Mouse (Mus musculus) kidney, postnatal 0 days (tissue): ENCODE data around the gene Gchfr. TPM values are rescaled to one million over a fixed set of nuclear protein-coding genes. Genes with fewer than 3 reads are reported as not detected.

ENCODE experiments used
- ATAC-seq: fragments of 200-750 bp; cut with Nextera tagmentation; replicated peaks from 2 replicates; pipeline ENCODE4 v1.8.0; 2017; ENCODE audit warnings: low read depth, moderate number of reproducible peaks, moderate TSS enrichment, moderate library complexity; ENCODE audit not compliant: low FRiP score
- DNase-seq: peaks from one replicate; pipeline ENCODE4 v3.0.0-alpha.2; 2016; ENCODE audit warnings: low spot score
- H3K27ac ChIP-seq: fragments of 300-500 bp; sonication (generic); 2 replicates; pipeline ENCODE4 v1.5.1; 2014; ENCODE audit warnings: mild to moderate bottlenecking
- H3K27me3 ChIP-seq: fragments of 300-500 bp; sonication (generic); 2 replicates; pipeline ENCODE4 v1.6.1; 2014; ENCODE audit warnings: low read length, mixed read lengths; ENCODE audit not compliant: insufficient read depth
- H3K36me3 ChIP-seq: fragments of 300-500 bp; sonication (generic); 2 replicates; pipeline ENCODE4 v1.6.1; 2014; ENCODE audit warnings: low read length, mixed read lengths; ENCODE audit not compliant: insufficient read depth
- H3K4me1 ChIP-seq: fragments of 300-500 bp; sonication (generic); replicated peaks from 2 replicates; pipeline ENCODE4 v1.6.1; 2014; ENCODE audit warnings: antibody characterized with exemption, low read length, mixed read lengths; ENCODE audit not compliant: insufficient read depth
- H3K4me2 ChIP-seq: fragments of 300-500 bp; sonication (generic); 2 replicates; pipeline ENCODE4 v1.6.1; 2014; ENCODE audit warnings: mild to moderate bottlenecking, low read length, moderate library complexity, mixed read lengths
- H3K4me3 ChIP-seq: fragments of 300-500 bp; sonication (generic); replicated peaks from 2 replicates; pipeline ENCODE4 v1.5.1; 2014; ENCODE audit warnings: low read depth, low read length
- H3K9ac ChIP-seq: fragments of 300-500 bp; sonication (generic); 2 replicates; pipeline ENCODE4 v1.6.1; 2014; ENCODE audit warnings: low read depth, low read length
- H3K9me3 ChIP-seq: fragments of 300-500 bp; sonication (generic); replicated peaks from 2 replicates; pipeline ENCODE4 v1.6.1; 2016; ENCODE audit warnings: low read length, inconsistent platforms, mixed read lengths
- CTCF ChIP-seq: IDR thresholded peaks from 2 replicates; pipeline ENCODE4 v1.5.1; 2016; ENCODE audit warnings: antibody characterized with exemption, low read depth, mild to moderate bottlenecking, moderate library complexity
- WGBS: fragments of 180-500 bp; shearing (Covaris S2); extraction: QIAGEN DNeasy Blood & Tissue Kit; methylation state at CpG from one replicate; pipeline ENCODE4 v1.1.7; 2014; 5-methylcytosine and 5-hydroxymethylcytosine counted together
- polyA plus RNA-seq: library from polyadenylated mRNA; unstranded; fragments of >200 nt; fragmentation: Nextera tagmentation; extraction: Ambion mirVana; gene quantifications from 2 replicates; pipeline ENCODE4 v1.2.1, GENCODE M21; 2015

The Gchfr gene
- polyA plus RNA-seq, result 33.9 and 35.0 TPM in 2 replicates

DNA sequence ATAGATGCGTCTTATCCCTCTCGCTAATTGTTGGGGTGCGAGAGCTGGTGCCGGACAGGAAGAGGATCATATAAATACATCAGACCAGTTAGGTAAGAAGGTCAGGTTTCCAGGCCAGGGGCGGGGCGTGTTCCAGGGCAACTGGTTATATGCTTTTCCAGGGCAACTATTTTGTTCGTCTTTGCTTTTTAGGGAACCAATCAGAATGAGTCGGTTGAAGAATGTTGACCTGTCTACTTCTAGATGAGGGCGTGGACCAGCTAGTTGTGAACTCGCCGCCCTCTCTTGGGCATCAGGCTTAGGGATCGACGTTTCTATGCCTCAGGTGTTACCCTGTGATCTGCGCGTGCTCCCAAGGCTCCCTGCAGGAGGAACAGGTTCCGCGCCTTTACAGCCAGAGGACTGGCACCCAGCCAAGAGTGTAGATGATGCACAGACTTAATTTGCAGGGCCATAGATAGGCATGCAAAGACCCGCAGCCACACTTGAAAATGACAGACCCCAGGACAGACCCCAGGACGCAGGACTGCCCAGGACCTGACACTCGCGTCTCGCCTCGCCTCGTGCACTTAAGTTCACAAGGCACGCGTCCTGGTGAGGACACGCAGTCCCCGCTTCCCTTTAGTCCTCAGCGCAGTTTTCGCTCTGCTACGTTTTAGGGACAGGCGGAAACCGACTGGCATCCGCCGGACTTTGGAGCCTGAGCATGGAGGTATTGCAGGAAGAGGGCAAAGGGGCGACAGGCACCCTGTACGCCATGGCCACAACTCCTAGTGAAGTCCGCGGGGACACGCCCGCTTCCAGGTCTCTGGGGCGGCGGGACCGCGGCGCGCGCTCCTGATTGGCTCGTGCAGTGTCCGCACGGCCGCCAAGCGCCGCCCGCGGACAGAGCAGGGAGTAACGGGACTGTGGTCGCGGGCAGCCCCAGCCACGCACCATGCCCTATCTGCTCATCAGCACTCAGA is at the start of gene Gchfr:
TSS of gene Gchfr (plus strand) at position 873 of the 965 bp plus-strand sequence.
- Histone ChIP-seq H3K36me3 (no peaks in the 10 kb centered on the region), H3K9me3 (no peaks in the 10 kb centered on the region), H3K4me1 (peaks cover 11% of the 10 kb centered on the region; the same call in 1 of the 2 replicates), H3K27me3 (no peaks in the 10 kb centered on the region), H3K4me2 (peak within 1 kb of the TSS; percentile 98), H3K4me3 (peak within 1 kb of the TSS; percentile 46), H3K27ac (no peak within 1 kb of the TSS), H3K9ac (peak within 1 kb of the TSS; percentile 49)
- under 1% methylated on average over 60 of the region's 60 CpGs for WGBS
- TF ChIP-seq CTCF, result peak; percentile 33; the same call in 1 of the 2 replicates
- ATAC-seq (peak; percentile 91), DNase-seq (peak; percentile 77)

DNA sequence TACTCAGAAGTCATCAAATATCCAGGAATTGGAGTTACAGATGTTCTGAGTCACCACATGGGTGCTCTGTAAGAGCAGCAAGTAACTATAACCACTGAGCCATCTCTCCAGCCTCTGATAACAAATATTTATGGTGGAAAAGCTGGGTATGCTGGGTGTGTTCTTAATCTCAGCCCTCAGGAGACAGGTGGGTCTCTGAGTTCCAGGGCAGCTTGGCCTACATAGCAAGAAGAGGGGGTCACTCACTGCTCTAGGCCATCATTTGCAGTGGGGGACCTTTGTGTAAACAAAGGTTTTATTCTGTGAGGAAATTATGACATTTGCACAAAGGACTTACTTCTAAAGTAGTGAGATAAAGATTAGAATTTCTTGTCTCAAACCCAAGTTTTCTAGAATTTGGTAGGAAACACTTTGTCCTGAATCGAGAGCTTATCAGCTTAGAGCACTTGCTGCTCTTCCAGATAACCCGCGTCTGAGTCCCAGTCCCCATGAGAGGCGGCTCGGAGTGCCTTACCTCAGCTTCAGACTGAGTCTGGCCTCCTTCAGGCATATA is 31.2 kb upstream of the Gchfr start:
- no peak for DNase-seq
- no peaks in the 10 kb centered on the region for H3K4me1 ChIP-seq
- H3K27ac ChIP-seq, result no peak overlapping the region
- WGBS, result 89% methylated on average over 5 of the region's 5 CpGs
- no peak for TF ChIP-seq CTCF
- no peak overlapping the region for H3K4me3 ChIP-seq
- H3K9me3 ChIP-seq, result no peaks in the 10 kb centered on the region
- no peak for ATAC-seq
- no peaks in the 10 kb centered on the region for H3K27me3 ChIP-seq
- no peak overlapping the region for H3K9ac ChIP-seq
- peaks cover 40% of the 10 kb centered on the region for H3K36me3 ChIP-seq
- no peak overlapping the region for H3K4me2 ChIP-seq

DNA sequence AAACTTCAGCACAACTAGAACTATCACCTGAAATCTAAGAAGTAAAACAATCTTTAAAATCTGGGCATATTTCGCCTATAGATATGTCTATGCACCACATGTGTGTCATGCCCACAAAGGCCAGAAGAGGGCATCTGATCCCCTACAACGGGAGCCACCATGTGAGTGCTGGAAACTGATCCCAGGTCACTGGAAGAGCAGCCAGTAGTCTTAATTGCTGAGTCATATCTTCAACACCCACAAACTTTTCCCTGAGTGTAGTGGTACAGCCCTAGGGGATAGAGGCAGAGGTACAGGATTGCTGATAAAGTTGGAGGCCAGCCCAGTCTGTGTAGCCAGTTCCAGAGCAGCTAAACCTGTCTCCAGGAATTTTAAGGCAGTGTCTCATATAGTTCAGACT is 22.4 kb upstream of the Gchfr start:
- ATAC-seq (no peak), DNase-seq (no peak)
- TF ChIP-seq CTCF, result peak; percentile 60
- Histone ChIP-seq H3K4me3 (no peak overlapping the region), H3K4me2 (no peak overlapping the region), H3K9me3 (no peaks in the 10 kb centered on the region), H3K4me1 (no peaks in the 10 kb centered on the region), H3K36me3 (peaks cover 52% of the 10 kb centered on the region), H3K9ac (no peak overlapping the region), H3K27me3 (no peaks in the 10 kb centered on the region), H3K27ac (no peak overlapping the region)
- 92% methylated on average over 2 of the region's 2 CpGs for WGBS

DNA sequence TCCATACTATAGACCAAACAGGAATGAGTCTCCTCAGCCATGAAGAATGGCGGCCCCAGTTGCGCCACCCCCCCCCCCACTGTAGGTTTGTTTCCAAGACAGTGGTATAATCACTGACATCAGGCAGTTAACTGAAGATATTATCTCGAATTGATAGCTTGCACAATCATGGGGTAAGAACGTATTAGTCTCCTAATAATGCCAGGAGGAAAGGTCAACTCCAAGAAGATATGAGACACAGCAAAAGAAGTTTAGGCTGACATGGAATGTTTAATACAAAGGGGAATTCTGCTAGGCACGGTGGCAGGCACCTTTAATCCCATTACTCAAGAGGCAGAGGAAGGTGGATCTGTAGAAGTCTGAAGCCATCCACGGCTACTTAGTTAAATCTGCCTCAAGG is 21.1 kb upstream of the Gchfr start:
- Histone ChIP-seq H3K9ac (no peak overlapping the region), H3K4me3 (no peak overlapping the region), H3K27me3 (no peaks in the 10 kb centered on the region), H3K27ac (no peak overlapping the region), H3K4me2 (no peak overlapping the region), H3K36me3 (peaks cover 58% of the 10 kb centered on the region), H3K4me1 (no peaks in the 10 kb centered on the region), H3K9me3 (no peaks in the 10 kb centered on the region)
- DNase-seq (no peak), ATAC-seq (no peak)
- TF ChIP-seq CTCF, result no peak
- WGBS, result 77% methylated on average over 6 of the region's 6 CpGs

DNA sequence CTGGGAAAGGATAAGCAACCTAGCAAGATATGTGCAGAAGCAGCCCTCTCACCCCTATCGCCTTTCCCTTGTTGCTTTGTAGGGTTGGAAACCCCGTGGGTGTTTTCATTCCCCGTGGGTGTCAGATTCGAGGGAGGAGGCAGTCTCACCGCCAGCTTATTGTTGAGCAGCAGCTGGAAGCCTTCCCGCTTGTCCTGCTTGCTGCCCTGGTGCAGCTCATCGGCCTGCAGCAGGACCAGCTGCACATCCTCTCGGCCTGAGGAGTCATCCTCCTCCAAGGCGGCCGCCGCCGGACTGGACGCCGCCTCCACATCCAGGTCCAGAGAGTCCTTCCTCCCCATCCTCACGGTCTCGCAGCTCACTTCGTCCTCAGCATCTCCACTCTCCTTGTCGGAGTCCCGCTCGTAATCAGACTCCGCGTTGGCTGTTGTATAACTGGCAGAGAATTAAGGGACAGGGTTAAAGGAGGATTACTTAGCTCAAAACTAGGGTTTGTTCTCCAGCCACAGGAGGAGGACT is 20.4 kb upstream of the Gchfr start:
- no peak overlapping the region for H3K27ac ChIP-seq

DNA sequence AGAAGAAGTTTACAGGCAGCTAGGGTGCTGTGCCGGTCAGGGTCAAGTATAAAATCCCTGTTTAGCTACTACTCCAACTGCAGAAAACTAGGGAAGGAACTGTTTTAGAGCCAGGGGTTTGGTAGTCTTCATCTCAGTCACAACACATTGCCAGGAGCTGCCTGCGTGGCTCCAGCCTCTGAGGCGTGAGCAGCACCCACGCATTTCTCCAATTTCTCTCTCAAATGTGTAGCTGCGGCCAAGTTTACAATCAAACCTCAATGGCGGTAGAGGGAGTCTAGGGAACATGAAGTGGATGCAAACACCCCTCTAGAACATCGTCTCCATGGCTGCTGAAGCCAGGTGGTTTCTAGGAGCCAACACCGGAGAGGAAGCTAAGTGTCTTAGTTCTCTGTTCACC is 19.8 kb upstream of the Gchfr start:
- Histone ChIP-seq H3K4me3 (no peak overlapping the region), H3K27ac (no peak overlapping the region), H3K27me3 (no peaks in the 10 kb centered on the region), H3K4me2 (no peak overlapping the region), H3K36me3 (peaks cover 51% of the 10 kb centered on the region), H3K9ac (no peak overlapping the region), H3K4me1 (no peaks in the 10 kb centered on the region), H3K9me3 (no peaks in the 10 kb centered on the region)
- ATAC-seq, result no peak
- 73% methylated on average over 8 of the region's 8 CpGs for WGBS
- peak; percentile 7 for DNase-seq
- no peak for TF ChIP-seq CTCF

More for the DNA sequence above, 20.4 kb upstream of the Gchfr start:
- H3K4me1 ChIP-seq, result no peaks in the 10 kb centered on the region
- DNase-seq, result peak; percentile 77
- TF ChIP-seq CTCF, result no peak
- no peaks in the 10 kb centered on the region for H3K9me3 ChIP-seq
- H3K36me3 ChIP-seq, result peaks cover 52% of the 10 kb centered on the region
- no peak overlapping the region for H3K9ac ChIP-seq
- WGBS, result 46% methylated on average over 22 of the region's 22 CpGs
- H3K4me2 ChIP-seq, result no peak overlapping the region
- ATAC-seq, result no peak; the same call in 1 of the 2 replicates
- H3K4me3 ChIP-seq, result no peak overlapping the region
- H3K27me3 ChIP-seq, result no peaks in the 10 kb centered on the region
